Mouse (Mus musculus) testis, adult 10 weeks (tissue): ENCODE results near the gene Gucy2d. TPM values are rescaled to one million over a fixed set of nuclear protein-coding genes. Genes with fewer than 3 reads are reported as not detected.

Experiments
- polyA plus RNA-seq: library from polyadenylated mRNA; stranded (reverse); fragments of 350-450 nt; fragmentation: Illumina TruSeq; extraction: RNeasy Lipid Tissue Mini Kit (QIAGEN cat#74804); gene quantifications from one replicate; pipeline ENCODE4 v1.2.3, GENCODE M21; 2014; ENCODE audit warnings: low read depth, low replicate concordance

The Gucy2d gene
- not detected for polyA plus RNA-seq

DNA sequence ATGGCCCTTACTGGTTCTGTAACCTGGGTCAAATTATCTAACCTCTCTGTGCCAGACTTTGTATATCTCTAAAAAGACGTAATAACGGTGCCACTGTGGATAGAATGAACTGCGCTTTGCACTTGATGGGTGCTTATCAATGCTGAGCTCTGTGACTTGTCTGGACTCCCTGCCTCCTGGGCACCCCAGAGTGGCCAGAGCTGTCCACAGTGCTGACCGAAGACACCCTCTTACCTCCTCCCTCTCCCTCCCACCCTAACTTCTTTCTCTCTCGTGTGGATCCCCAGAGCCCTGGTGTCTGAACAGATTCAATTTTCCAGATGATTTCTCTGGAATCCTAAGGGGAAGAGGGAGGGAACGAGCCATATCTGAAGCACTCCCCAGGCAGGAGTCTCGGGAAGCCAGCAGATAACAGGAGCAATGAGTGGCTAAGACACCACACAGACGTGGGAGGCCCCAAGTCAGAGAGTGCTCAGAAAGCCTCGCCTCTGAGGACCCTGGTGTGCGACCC lies at the start of gene Gucy2d:
Gene Gucy2d, plus strand, starts transcription at position 461 of the 511 bp plus-strand sequence.

DNA sequence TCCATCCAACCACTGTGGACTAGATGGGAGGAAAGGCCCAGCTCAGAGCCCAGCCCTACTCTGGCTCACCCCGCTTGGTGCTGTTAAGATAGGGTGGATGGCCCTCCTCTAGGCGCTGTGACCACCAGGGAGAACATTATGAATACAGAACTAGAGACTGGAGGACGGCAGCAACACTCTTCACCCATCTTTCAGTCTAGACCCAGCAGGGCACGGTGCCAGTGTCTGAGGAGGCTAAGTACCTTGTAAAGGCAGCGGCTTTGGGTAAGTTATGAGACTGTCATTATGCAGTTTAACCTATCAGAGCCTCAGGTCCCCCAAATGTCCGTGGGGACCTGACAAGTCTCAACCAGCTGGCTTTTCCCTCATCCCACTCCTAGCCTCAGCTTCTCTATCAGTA lies 48.9 kb downstream of the Gucy2d start, which contains the start of gene Lrrc32:
Gene Lrrc32, plus strand, starts transcription at position 153 of the 400 bp plus-strand sequence.

Other genes with a start within 250 kb of the Gucy2d start
- gene B3gnt6, start 240.9 kb upstream of the Gucy2d start, polyA plus RNA-seq: not detected
- 32.2 TPM for gene Acer3, start 119.2 kb upstream of the Gucy2d start, polyA plus RNA-seq
- gene Tsku, start 79.1 kb upstream of the Gucy2d start, polyA plus RNA-seq: 0.46 TPM
- 0.06 TPM for gene Lrrc32, start 48.9 kb downstream of the Gucy2d start, polyA plus RNA-seq
- 61.9 TPM for gene Emsy, start 216.4 kb downstream of the Gucy2d start, polyA plus RNA-seq